Mouse (Mus musculus): Measurements from ENCODE around the gene Anxa11. TPM values are rescaled to one million over a fixed set of nuclear protein-coding genes. Genes with fewer than 3 reads are reported as not detected.

Gene Anxa11
- total RNA-seq, 2 experiments from 2014 or later, result 83.7 to 85.1 TPM

Small RNA genes lying within 50 kb of the gene (microRNA-seq; reads per million reads assigned to microRNA genes)
- 0 reads per million in 2 experiments for gene Gm23701

Other genes with a start within 250 kb of the Anxa11 start
- gene Ppif, start 148.0 kb upstream of the Anxa11 start, total RNA-seq (2021), result 10 to 100 TPM; 40.9 to 51.4 TPM
- 10 to 100 TPM; 45.2 to 45.5 TPM for gene Zcchc24, start 73.1 kb upstream of the Anxa11 start, total RNA-seq (2021)
- 1 to 10 TPM; 2.9 to 3.6 TPM for gene Plac9a, start 60.9 kb downstream of the Anxa11 start, total RNA-seq (2021)
- gene Tmem254a, start 85.5 kb downstream of the Anxa11 start, total RNA-seq (2021), result 1 to 10 TPM; 1.3 to 1.7 TPM
- gene Cphx1, start 96.1 kb downstream of the Anxa11 start, total RNA-seq (2021), result under 1 TPM in 1 of 2 experiments, not detected in 1; 0.16 TPM
- under 1 TPM; 0.43 to 0.80 TPM for gene Duxbl1, start 136.4 kb downstream of the Anxa11 start, total RNA-seq (2021)
- 10 to 100 TPM in 1 of 2 experiments, 1 to 10 TPM in 1; 7.5 to 11.7 TPM for gene Gm9780, start 200.6 kb downstream of the Anxa11 start, total RNA-seq (2021)
- gene Tmem254c, start 225.2 kb downstream of the Anxa11 start, total RNA-seq (2021), result 10 to 100 TPM; 10.5 to 12.4 TPM
- not detected for gene Cphx2, start 239.4 kb downstream of the Anxa11 start, total RNA-seq (2021)
- not detected for gene Cphx3, start 240.1 kb downstream of the Anxa11 start, total RNA-seq (2021)

Data from gastrocnemius, postnatal 14 days (tissue).